Mouse (Mus musculus) 3134 (cell line): ENCODE measurements around the gene Mfsd14a.

ENCODE experiments used
- DNase-seq: peaks from one replicate; pipeline ENCODE4 v3.0.0-alpha.2; 2011; ENCODE audit warnings: low spot score; ENCODE audit not compliant: insufficient read length; ENCODE audit errors: extremely low read depth

Gene Mfsd14a

GRCm38 (mm10) chr3:116604570-116604969 is 57.9 kb downstream of the Mfsd14a start:
- DNase-seq: no peak

- no peak for DNase-seq
These were observed 60.7 kb downstream of the Mfsd14a start for GRCm38 (mm10) chr3:116601781-116602180.

- no peak for DNase-seq
These were observed 61.5 kb downstream of the Mfsd14a start for GRCm38 (mm10) chr3:116601005-116601404.

GRCm38 (mm10) chr3:116599705-116600104 is 62.8 kb downstream of the Mfsd14a start:
- DNase-seq: no peak

GRCm38 (mm10) chr3:116595603-116595991 is 66.9 kb downstream of the Mfsd14a start:
- DNase-seq: no peak

- peak; percentile 95 for DNase-seq
These were observed 67.5 kb downstream of the Mfsd14a start, which contains the start of gene Sass6 for GRCm38 (mm10) chr3:116594728-116595602. Sass6 (plus strand) TSS chr3:116594982.

- DNase-seq: no peak
These were observed 68.3 kb downstream of the Mfsd14a start for GRCm38 (mm10) chr3:116594076-116594727.

- no peak for DNase-seq
These were observed 80.3 kb downstream of the Mfsd14a start for GRCm38 (mm10) chr3:116582201-116582600.
